Mouse (Mus musculus): ENCODE data around the gene Pi4k2b. TPM values are rescaled to one million over a fixed set of nuclear protein-coding genes. Genes with fewer than 3 reads are reported as not detected.

Gene Pi4k2b
- polyA plus RNA-seq, 1 experiment = 5.8 TPM

DNA sequence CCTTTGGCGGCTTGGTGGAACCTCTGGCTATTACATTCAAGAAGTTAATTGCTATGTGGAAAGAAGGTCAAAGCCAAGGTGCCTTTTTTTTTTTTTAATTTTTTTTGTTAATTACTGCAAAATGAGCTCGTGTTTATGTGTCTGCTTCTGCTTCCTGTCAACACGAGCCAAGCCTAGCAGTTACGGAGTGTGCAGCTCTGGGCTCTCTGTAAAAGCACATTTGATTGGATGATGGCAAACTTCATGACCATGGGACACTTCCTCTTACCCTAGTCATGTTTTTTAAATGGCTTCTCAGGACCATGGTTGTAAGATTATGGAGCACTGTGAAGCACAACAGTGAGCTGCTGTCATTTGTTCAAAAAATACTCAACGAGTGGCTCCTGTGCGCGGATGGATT is 65.7 kb downstream of the Pi4k2b start:
- Histone ChIP-seq H3K4me3 (ENCODE audit: control insufficient read depth, insufficient read depth, low read length) (no peak overlapping the region), H3K27ac (ENCODE audit: control insufficient read depth, insufficient read depth, low read length) (no peak overlapping the region), H3K4me1 (replicated peaks; ENCODE audit: control insufficient read depth, insufficient read depth, low read length) (no peaks in the 10 kb centered on the region), H3K36me3 (ENCODE audit: control insufficient read depth, insufficient read depth, low read length) (peaks cover 5% of the 10 kb centered on the region; the same call in 1 of the 2 replicates), H3K27me3 (ENCODE audit: control insufficient read depth, insufficient read depth, low read length) (no peaks in the 10 kb centered on the region)
- 92% methylated on average over 7 of the region's 7 CpGs for WGBS
- no peak for DNase-seq
- TF ChIP-seq POLR2A (IDR thresholded peaks at IDR 0.05; ENCODE audit: control insufficient read depth, extremely low read depth, insufficient read depth, low read length, poor library complexity) = no peak
- TF ChIP-seq CTCF (IDR thresholded peaks at IDR 0.05; ENCODE audit: borderline replicate concordance, control insufficient read depth, extremely low read depth, insufficient read depth, low read length, poor library complexity) = no peak

DNA sequence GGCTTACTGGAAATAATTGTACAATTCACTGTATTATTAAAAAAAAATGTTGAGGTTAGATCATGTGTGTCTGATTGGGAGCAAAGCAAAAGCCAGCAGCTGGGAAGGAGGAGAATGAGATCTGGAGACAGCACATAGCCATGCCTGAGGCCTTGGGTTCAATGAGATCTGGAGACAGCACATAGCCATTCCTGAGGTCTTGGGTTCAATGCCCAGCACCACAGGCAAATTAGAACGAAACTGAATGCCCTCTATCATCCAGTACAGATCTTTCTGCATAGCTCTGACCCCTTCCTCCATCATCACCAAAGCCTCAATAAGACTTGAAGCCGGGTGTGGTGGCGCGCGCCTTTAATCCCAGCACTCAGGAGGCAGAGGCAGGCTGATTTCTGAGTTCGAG is 69.1 kb downstream of the Pi4k2b start:
- WGBS = 98% methylated on average over 6 of the region's 6 CpGs
- H3K27ac ChIP-seq (ENCODE audit: control insufficient read depth, insufficient read depth, low read length) = no peak overlapping the region
- peaks cover 5% of the 10 kb centered on the region; the same call in 1 of the 2 replicates for H3K36me3 ChIP-seq (ENCODE audit: control insufficient read depth, insufficient read depth, low read length)
- H3K4me1 ChIP-seq (replicated peaks; ENCODE audit: control insufficient read depth, insufficient read depth, low read length) = no peaks in the 10 kb centered on the region
- TF ChIP-seq POLR2A (IDR thresholded peaks at IDR 0.05; ENCODE audit: control insufficient read depth, extremely low read depth, insufficient read depth, low read length, poor library complexity) (no peak), CTCF (IDR thresholded peaks at IDR 0.05; ENCODE audit: borderline replicate concordance, control insufficient read depth, extremely low read depth, insufficient read depth, low read length, poor library complexity) (no peak)
- H3K4me3 ChIP-seq (ENCODE audit: control insufficient read depth, insufficient read depth, low read length) = no peak overlapping the region
- no peak for DNase-seq
- H3K27me3 ChIP-seq (ENCODE audit: control insufficient read depth, insufficient read depth, low read length) = no peaks in the 10 kb centered on the region

DNA sequence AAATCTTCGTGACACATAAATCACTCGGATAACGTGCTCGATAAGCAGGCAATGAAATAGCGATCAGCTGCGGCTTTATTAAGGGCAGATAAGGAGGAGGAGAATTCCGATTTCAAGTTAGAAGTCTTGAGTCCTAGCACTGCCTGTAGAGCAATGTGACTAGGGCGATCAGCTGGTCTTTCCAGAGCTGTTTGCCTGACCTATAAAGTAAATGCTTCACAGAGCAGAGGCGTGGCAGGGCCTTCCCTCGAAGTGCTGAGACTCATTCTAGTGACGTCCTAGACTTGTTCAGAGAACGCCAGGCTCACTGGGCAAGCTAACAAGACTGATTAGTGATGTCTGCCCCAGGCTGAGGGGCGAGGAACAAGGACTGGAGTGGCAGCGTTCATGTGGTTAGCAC is 69.7 kb downstream of the Pi4k2b start:
- Histone ChIP-seq H3K36me3 (ENCODE audit: control insufficient read depth, insufficient read depth, low read length) (peaks cover 5% of the 10 kb centered on the region; the same call in 1 of the 2 replicates), H3K4me3 (ENCODE audit: control insufficient read depth, insufficient read depth, low read length) (no peak overlapping the region), H3K27me3 (ENCODE audit: control insufficient read depth, insufficient read depth, low read length) (no peaks in the 10 kb centered on the region), H3K4me1 (replicated peaks; ENCODE audit: control insufficient read depth, insufficient read depth, low read length) (no peaks in the 10 kb centered on the region), H3K27ac (ENCODE audit: control insufficient read depth, insufficient read depth, low read length) (no peak overlapping the region)
- no peak for DNase-seq
- TF ChIP-seq CTCF (IDR thresholded peaks at IDR 0.05; ENCODE audit: borderline replicate concordance, control insufficient read depth, extremely low read depth, insufficient read depth, low read length, poor library complexity) = no peak
- TF ChIP-seq POLR2A (IDR thresholded peaks at IDR 0.05; ENCODE audit: control insufficient read depth, extremely low read depth, insufficient read depth, low read length, poor library complexity) = no peak
- 95% methylated on average over 14 of the region's 14 CpGs for WGBS

DNA sequence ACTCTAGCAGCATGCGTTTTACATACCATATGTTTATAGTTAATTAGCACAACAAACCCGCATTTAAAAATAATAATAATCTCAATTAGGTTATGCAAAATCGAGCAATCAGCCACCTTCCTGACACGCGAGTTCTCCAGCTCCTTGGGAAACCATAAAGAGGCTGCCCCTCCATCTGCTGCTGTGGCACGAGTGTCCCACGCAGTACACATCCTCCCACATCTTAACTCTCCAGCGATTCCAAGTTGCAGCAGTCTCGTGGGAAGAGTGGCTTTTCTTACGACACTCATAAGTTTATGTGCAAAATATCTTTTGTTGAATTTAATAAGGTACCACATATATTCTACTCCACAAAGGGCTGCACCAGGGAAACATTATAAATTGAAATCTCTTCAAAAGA is 71.1 kb downstream of the Pi4k2b start:
- 97% methylated on average over 10 of the region's 10 CpGs for WGBS
- Histone ChIP-seq H3K4me3 (ENCODE audit: control insufficient read depth, insufficient read depth, low read length) (no peak overlapping the region), H3K27ac (ENCODE audit: control insufficient read depth, insufficient read depth, low read length) (no peak overlapping the region)

DNA sequence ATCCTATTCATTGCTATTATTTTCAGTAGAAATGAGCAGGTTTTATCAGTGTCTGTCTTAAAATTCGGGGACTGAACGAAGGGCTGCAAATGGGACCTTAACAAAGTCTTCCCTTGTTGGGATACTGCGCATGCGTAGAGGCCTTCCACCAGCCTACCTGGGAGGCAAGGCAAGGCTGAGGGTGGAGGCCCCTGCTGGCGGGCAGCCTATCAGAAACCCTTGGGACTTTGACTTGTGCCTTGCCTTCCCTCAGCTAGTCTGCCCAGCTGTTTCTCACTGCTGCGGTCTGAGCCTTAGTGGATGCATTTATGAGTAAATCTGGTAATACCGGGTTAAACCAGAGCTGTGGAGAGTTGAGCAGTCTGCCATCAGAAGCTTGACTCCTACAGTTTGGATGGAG is 71.9 kb downstream of the Pi4k2b start:
- no peak for TF ChIP-seq CTCF (IDR thresholded peaks at IDR 0.05; ENCODE audit: borderline replicate concordance, control insufficient read depth, extremely low read depth, insufficient read depth, low read length, poor library complexity)
- TF ChIP-seq POLR2A (IDR thresholded peaks at IDR 0.05; ENCODE audit: control insufficient read depth, extremely low read depth, insufficient read depth, low read length, poor library complexity) = no peak
- no peaks in the 10 kb centered on the region for H3K36me3 ChIP-seq (ENCODE audit: control insufficient read depth, insufficient read depth, low read length)
- H3K4me1 ChIP-seq (replicated peaks; ENCODE audit: control insufficient read depth, insufficient read depth, low read length) = no peaks in the 10 kb centered on the region
- H3K27ac ChIP-seq (ENCODE audit: control insufficient read depth, insufficient read depth, low read length) = no peak overlapping the region
- no peak for DNase-seq
- H3K27me3 ChIP-seq (ENCODE audit: control insufficient read depth, insufficient read depth, low read length) = no peaks in the 10 kb centered on the region
- H3K4me3 ChIP-seq (ENCODE audit: control insufficient read depth, insufficient read depth, low read length) = no peak overlapping the region
- 97% methylated on average over 7 of the region's 7 CpGs for WGBS

More for the DNA sequence above, 71.1 kb downstream of the Pi4k2b start:
- Histone ChIP-seq H3K4me1 (replicated peaks; ENCODE audit: control insufficient read depth, insufficient read depth, low read length) (no peaks in the 10 kb centered on the region), H3K27me3 (ENCODE audit: control insufficient read depth, insufficient read depth, low read length) (no peaks in the 10 kb centered on the region), H3K36me3 (ENCODE audit: control insufficient read depth, insufficient read depth, low read length) (no peaks in the 10 kb centered on the region; the same call in 1 of the 2 replicates)
- TF ChIP-seq CTCF (IDR thresholded peaks at IDR 0.05; ENCODE audit: borderline replicate concordance, control insufficient read depth, extremely low read depth, insufficient read depth, low read length, poor library complexity) (no peak), POLR2A (IDR thresholded peaks at IDR 0.05; ENCODE audit: control insufficient read depth, extremely low read depth, insufficient read depth, low read length, poor library complexity) (no peak)
- DNase-seq = no peak

DNA sequence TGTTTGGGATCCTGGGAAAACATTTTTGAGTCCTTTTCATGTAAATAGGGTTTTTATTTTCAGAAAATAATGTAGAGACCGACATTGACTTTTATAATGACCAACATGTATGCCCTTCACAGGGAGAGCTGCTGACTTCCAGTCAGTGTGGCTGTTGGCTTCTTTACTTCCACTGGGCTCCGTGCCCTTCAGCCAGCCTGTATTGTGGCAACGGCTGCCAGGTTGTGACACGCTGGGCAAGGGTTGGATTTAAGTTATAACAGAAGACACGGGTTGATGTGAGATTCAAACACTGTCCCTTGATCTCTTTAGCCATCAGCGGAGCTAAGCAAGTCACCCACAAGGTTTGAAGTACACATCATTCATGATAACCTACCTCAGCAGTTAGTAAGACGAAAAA is 77.3 kb downstream of the Pi4k2b start:
- 95% methylated on average over 7 of the region's 7 CpGs for whole genome bisulfite sequencing
- no peak for TF ChIP-seq CTCF (IDR thresholded peaks at IDR 0.05; ENCODE audit: borderline replicate concordance, control insufficient read depth, extremely low read depth, insufficient read depth, low read length, poor library complexity)
- no peak for TF ChIP-seq POLR2A (IDR thresholded peaks at IDR 0.05; ENCODE audit: control insufficient read depth, extremely low read depth, insufficient read depth, low read length, poor library complexity)
- Histone ChIP-seq H3K36me3 (ENCODE audit: control insufficient read depth, insufficient read depth, low read length) (no peaks in the 10 kb centered on the region), H3K27ac (ENCODE audit: control insufficient read depth, insufficient read depth, low read length) (no peak overlapping the region), H3K4me3 (ENCODE audit: control insufficient read depth, insufficient read depth, low read length) (no peak overlapping the region), H3K27me3 (ENCODE audit: control insufficient read depth, insufficient read depth, low read length) (no peaks in the 10 kb centered on the region), H3K4me1 (replicated peaks; ENCODE audit: control insufficient read depth, insufficient read depth, low read length) (no peaks in the 10 kb centered on the region)
- DNase-seq = no peak

Other genes starting within 250 kb of the Pi4k2b start
- 0.38 and 0.85 TPM in 2 replicates for gene Lgi2, start 175.1 kb upstream of the Pi4k2b start, polyA plus RNA-seq (2012; rRNA removed)
- gene Sepsecs, start 71.9 kb upstream of the Pi4k2b start, polyA plus RNA-seq (2012; rRNA removed) = 5.4 and 5.5 TPM in 2 replicates
- gene Zcchc4, start 33.8 kb downstream of the Pi4k2b start, polyA plus RNA-seq (2012; rRNA removed) = 9.5 and 10.2 TPM in 2 replicates
- gene Anapc4, start 92.4 kb downstream of the Pi4k2b start, polyA plus RNA-seq (2012; rRNA removed) = 21.7 and 26.3 TPM in 2 replicates